Mouse (Mus musculus): ENCODE measurements at regions not wholly inside any gene's neighbourhood (a gene's known extent, or its start where the extent isn't known, plus 50 kb on each side); places are given as distances from the start of the nearest gene placed in this dataset.

DNA sequence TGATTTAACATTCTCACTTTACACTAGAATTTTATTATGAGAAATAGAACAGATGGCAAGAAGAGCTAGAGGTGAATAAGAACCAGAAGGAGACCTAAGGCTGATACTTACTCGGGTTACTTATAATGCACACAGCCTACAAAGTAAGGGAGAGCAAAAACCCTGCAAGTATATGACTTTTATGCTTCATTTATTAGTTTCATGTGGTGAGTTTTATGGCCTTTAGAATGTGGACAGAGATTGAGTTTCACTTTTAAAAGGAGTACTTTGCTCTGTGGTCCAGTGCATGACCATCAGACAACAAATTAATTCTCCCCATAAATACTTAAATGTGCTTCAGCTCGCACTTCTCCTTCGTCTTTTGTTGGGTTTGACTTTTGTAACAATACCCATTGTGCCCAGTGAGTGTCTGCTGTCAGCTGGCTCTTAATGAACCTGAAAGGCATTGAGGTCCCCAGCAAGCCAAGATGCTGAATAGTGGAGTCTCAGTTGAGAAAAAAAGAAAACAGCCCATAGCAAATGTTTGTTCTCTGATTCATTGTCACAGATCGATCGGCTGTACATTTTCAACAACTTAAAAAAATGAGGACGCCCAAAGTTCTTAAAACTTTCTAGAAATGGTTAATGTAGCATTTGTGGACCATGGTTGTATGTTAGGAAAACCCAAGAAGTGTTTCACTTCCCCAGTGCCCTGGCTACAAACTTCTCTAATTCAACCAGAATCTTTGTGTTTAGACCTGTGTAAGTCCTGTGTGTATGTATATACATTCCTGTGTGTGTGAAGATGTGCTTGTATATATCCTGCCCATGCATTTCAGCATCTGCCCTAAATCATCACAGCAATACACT is 194.5 kb downstream of the Gm5426 start:
- WGBS = 48% methylated on average over 6 of the region's 6 CpGs

DNA sequence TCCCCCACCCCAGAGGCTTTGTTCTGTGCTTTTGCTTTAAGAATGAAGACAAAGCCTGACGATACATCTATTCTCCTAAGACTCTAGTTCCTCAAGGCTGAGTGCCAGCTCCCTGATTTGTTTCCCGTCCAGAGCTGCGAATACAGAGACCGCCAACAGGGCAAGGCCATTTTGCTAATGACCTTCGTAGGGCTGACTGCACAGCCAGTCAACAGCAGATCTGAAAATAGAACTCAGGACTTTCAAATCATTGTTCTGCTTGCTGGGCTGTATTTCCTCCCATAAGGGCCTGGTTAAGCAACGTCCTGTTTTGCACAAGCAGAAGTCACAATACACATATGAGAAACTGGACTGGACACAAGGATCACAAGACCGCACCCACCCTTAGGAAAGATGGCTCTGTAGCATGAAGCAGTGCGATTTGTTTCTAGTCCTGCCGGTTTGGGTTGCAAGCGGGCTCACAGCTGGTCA is 196.4 kb downstream of the Gm5426 start:
- H3K36me3 ChIP-seq (ENCODE audit: control insufficient read depth, insufficient read depth) = no peaks in the 10 kb centered on the region
- no peaks in the 10 kb centered on the region for H3K27me3 ChIP-seq (replicated peaks; ENCODE audit: control insufficient read depth, insufficient read depth, low read length)
- no peaks in the 10 kb centered on the region for H3K9me3 ChIP-seq (ENCODE audit: control insufficient read depth, low read length)
- no peak overlapping the region for H3K4me3 ChIP-seq (replicated peaks; ENCODE audit: low read length)
- ATAC-seq = no peak
- H3K4me1 ChIP-seq (replicated peaks; ENCODE audit: control insufficient read depth, insufficient read depth, low read length) = peaks cover 12% of the 10 kb centered on the region; the same call in 1 of the 2 replicates
- WGBS = 53% methylated on average over 10 of the region's 10 CpGs
- no peak overlapping the region for H3K9ac ChIP-seq (replicated peaks; ENCODE audit: low read depth, low read length)
- H3K27ac ChIP-seq (ENCODE audit: low read length) = no peak overlapping the region
- H3K4me2 ChIP-seq (ENCODE audit: low read length) = no peak overlapping the region

More for the DNA sequence above, 194.5 kb downstream of the Gm5426 start:
- Histone ChIP-seq H3K27me3 (replicated peaks; ENCODE audit: control insufficient read depth, insufficient read depth, low read length) (no peaks in the 10 kb centered on the region), H3K4me2 (ENCODE audit: low read length) (no peak overlapping the region), H3K4me1 (replicated peaks; ENCODE audit: control insufficient read depth, insufficient read depth, low read length) (0 out of 2 replicates have a peak, but pooled peaks cover 7% of the 10 kb centered on the region), H3K9me3 (ENCODE audit: control insufficient read depth, low read length) (no peaks in the 10 kb centered on the region), H3K27ac (ENCODE audit: low read length) (no peak overlapping the region), H3K9ac (replicated peaks; ENCODE audit: low read depth, low read length) (no peak overlapping the region), H3K4me3 (replicated peaks; ENCODE audit: low read length) (no peak overlapping the region), H3K36me3 (ENCODE audit: control insufficient read depth, insufficient read depth) (no peaks in the 10 kb centered on the region)
- ATAC-seq = no peak

DNA sequence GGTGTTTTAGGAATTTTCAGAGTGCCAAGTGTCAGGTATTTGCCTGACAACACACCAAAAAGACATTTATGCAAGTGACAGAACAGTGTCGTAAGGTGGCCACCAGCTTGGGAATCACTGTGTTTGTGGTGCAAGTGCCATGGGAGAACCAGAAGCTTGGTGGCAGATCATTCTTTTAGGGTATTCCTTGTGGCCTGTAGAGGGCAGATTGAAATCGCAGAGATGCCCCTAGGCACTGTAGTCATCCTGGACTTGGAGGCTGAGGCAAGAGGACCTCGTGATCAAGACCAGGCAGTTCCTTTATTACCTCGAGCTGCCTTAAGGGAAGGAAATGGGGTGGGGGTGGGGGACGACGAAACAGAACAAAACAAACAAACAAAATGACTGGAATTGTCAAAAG is 196.8 kb downstream of the Gm5426 start:
- no peak overlapping the region for H3K27ac ChIP-seq (ENCODE audit: low read length)
- no peak overlapping the region for H3K4me3 ChIP-seq (replicated peaks; ENCODE audit: low read length)
- H3K4me2 ChIP-seq (ENCODE audit: low read length) = no peak overlapping the region
- no peaks in the 10 kb centered on the region for H3K9me3 ChIP-seq (ENCODE audit: control insufficient read depth, low read length)
- no peak for ATAC-seq
- no peak overlapping the region for H3K9ac ChIP-seq (replicated peaks; ENCODE audit: low read depth, low read length)
- 82% methylated on average over 6 of the region's 6 CpGs for WGBS
- H3K4me1 ChIP-seq (replicated peaks; ENCODE audit: control insufficient read depth, insufficient read depth, low read length) = peaks cover 12% of the 10 kb centered on the region; the same call in 1 of the 2 replicates
- no peaks in the 10 kb centered on the region for H3K36me3 ChIP-seq (ENCODE audit: control insufficient read depth, insufficient read depth)
- no peaks in the 10 kb centered on the region for H3K27me3 ChIP-seq (replicated peaks; ENCODE audit: control insufficient read depth, insufficient read depth, low read length)

DNA sequence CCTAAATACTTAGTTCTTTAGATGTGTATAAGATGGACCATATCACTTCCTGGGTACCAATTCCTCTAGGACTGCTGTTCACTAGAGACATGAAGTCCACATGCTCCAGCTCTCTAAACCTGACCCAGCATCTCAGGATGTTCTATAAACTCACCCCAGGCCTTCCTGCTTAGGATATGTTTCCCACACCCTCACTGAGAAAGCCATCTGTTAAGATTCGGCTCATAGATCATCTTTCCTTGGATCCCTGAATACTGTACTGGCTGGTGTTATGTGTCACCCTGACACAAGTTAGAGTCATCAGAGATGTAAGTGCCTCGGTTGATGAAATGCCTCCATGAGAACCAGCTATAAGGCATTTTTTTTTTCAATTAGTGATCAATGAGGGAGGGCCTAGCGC is 199.9 kb downstream of the Gm5426 start:
- H3K27me3 ChIP-seq (replicated peaks; ENCODE audit: control insufficient read depth, insufficient read depth, low read length) = no peaks in the 10 kb centered on the region
- no peak overlapping the region for H3K27ac ChIP-seq (ENCODE audit: low read length)
- WGBS = 91% methylated on average over 3 of the region's 3 CpGs
- ATAC-seq = no peak
- no peaks in the 10 kb centered on the region for H3K36me3 ChIP-seq (ENCODE audit: control insufficient read depth, insufficient read depth)
- H3K4me2 ChIP-seq (ENCODE audit: low read length) = no peak overlapping the region
- H3K4me3 ChIP-seq (replicated peaks; ENCODE audit: low read length) = no peak overlapping the region
- peaks cover 12% of the 10 kb centered on the region; the same call in 1 of the 2 replicates for H3K4me1 ChIP-seq (replicated peaks; ENCODE audit: control insufficient read depth, insufficient read depth, low read length)
- no peak overlapping the region for H3K9ac ChIP-seq (replicated peaks; ENCODE audit: low read depth, low read length)
- H3K9me3 ChIP-seq (ENCODE audit: control insufficient read depth, low read length) = no peaks in the 10 kb centered on the region

DNA sequence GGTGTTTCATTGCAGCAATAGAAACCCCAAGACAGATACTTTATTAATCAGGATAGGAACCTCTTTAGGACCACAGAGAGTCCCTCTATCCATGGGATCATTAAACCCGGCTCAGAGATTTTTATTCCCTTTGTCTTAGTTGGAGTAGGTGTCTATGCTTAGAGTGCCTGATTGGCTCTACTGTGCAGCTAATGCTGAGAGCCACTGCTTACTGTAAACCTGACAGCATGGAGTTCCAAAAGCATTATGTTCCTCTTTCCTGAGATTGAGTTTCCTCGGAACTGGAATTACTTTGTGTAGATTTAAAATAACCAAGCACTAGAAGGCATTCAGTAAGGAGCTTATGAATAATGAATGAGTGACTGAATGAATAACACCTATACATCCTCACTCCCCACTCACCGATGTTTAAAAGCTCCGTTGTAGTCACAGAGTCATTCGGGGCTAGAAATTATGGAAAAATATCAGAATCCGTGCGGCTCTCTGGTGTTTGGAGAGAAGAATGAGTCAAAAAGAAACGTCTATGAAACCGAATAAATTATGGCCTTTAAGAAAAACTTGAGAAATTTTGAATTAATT is 200.8 kb downstream of the Gm5426 start:
- no peak overlapping the region for H3K27ac ChIP-seq (ENCODE audit: low read length)
- H3K9me3 ChIP-seq (ENCODE audit: control insufficient read depth, low read length) = no peaks in the 10 kb centered on the region
- no peak overlapping the region for H3K9ac ChIP-seq (replicated peaks; ENCODE audit: low read depth, low read length)
- H3K27me3 ChIP-seq (replicated peaks; ENCODE audit: control insufficient read depth, insufficient read depth, low read length) = no peaks in the 10 kb centered on the region
- 0 out of 2 replicates have a peak, but pooled peaks have one; percentile 49 for ATAC-seq
- H3K4me1 ChIP-seq (replicated peaks; ENCODE audit: control insufficient read depth, insufficient read depth, low read length) = peaks cover 12% of the 10 kb centered on the region; the same call in 1 of the 2 replicates
- no peak overlapping the region for H3K4me3 ChIP-seq (replicated peaks; ENCODE audit: low read length)
- H3K4me2 ChIP-seq (ENCODE audit: low read length) = no peak overlapping the region
- H3K36me3 ChIP-seq (ENCODE audit: control insufficient read depth, insufficient read depth) = no peaks in the 10 kb centered on the region
- 24% methylated on average over 9 of the region's 9 CpGs for WGBS

DNA sequence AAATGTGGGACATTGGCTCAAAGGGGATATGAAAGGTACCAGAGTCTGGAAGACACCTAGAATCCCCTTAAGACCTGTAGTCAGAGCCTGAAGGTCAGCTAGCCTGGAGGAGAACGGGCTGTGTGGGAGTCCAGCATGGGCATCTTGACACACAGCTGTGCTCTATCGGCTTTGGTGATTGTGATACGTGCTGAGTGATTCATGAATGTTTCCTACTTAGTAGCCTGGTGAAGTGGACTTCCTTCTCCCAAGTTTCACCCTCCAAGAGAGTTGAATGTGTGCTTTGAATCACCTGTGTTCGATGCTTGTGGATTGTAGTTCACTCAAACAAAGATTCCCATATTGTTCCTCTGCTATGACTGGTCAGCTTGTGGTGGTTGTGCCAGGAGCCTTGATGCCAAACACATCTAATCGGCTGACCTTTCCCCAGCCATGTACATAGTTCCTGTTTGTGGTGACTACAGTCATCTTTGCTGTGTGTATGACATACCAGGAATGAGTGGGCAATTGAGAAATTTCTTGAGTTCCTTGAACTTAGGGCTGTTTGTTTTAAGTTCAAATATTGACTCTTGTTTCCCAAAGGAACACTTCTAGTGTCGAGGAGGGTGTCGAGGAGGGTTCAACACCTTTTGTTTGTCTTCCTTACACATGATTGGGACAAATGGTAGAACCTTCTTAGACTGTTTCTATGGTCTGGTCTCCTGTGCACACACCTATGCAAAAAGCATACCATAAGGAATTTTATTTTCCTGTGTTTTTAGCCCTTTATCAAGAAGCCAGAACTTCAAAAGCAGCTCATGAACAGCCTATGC is 201.6 kb downstream of the Gm5426 start:
- H3K9me3 ChIP-seq (ENCODE audit: control insufficient read depth, low read length) = no peaks in the 10 kb centered on the region
- H3K27ac ChIP-seq (ENCODE audit: low read length) = no peak overlapping the region
- no peak overlapping the region for H3K4me2 ChIP-seq (ENCODE audit: low read length)
- H3K4me3 ChIP-seq (replicated peaks; ENCODE audit: low read length) = no peak overlapping the region
- H3K4me1 ChIP-seq (replicated peaks; ENCODE audit: control insufficient read depth, insufficient read depth, low read length) = peaks cover 7% of the 10 kb centered on the region; the same call in 1 of the 2 replicates
- WGBS = 85% methylated on average over 7 of the region's 7 CpGs
- H3K27me3 ChIP-seq (replicated peaks; ENCODE audit: control insufficient read depth, insufficient read depth, low read length) = no peaks in the 10 kb centered on the region
- no peak overlapping the region for H3K9ac ChIP-seq (replicated peaks; ENCODE audit: low read depth, low read length)
- H3K36me3 ChIP-seq (ENCODE audit: control insufficient read depth, insufficient read depth) = no peaks in the 10 kb centered on the region
- ATAC-seq = no peak

DNA sequence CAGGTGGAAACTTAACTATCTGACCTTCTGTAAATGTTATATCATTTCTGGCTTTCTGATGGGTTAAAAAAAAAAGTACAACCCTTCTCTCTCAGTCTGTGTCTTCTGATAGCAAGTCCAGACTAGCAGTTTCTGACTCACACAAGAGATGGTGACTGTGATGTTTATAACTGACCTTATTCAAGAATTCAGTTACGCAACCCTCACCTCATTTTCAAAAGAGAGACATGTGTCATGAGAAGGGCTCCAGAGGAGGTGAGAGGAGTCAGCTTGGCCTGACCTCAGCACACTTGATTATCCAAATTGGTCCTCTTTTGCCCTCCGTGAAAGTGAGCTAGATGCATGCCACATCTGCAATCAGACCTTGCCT is 202.2 kb downstream of the Gm5426 start:
- 87% methylated on average over 2 of the region's 2 CpGs for WGBS
- ATAC-seq = no peak
- H3K9me3 ChIP-seq (ENCODE audit: control insufficient read depth, low read length) = no peaks in the 10 kb centered on the region
- H3K4me1 ChIP-seq (replicated peaks; ENCODE audit: control insufficient read depth, insufficient read depth, low read length) = peaks cover 7% of the 10 kb centered on the region; the same call in 1 of the 2 replicates
- H3K4me3 ChIP-seq (replicated peaks; ENCODE audit: low read length) = no peak overlapping the region
- no peak overlapping the region for H3K9ac ChIP-seq (replicated peaks; ENCODE audit: low read depth, low read length)
- H3K27me3 ChIP-seq (replicated peaks; ENCODE audit: control insufficient read depth, insufficient read depth, low read length) = no peaks in the 10 kb centered on the region
- H3K4me2 ChIP-seq (ENCODE audit: low read length) = no peak overlapping the region
- H3K36me3 ChIP-seq (ENCODE audit: control insufficient read depth, insufficient read depth) = no peaks in the 10 kb centered on the region
- H3K27ac ChIP-seq (ENCODE audit: low read length) = no peak overlapping the region

DNA sequence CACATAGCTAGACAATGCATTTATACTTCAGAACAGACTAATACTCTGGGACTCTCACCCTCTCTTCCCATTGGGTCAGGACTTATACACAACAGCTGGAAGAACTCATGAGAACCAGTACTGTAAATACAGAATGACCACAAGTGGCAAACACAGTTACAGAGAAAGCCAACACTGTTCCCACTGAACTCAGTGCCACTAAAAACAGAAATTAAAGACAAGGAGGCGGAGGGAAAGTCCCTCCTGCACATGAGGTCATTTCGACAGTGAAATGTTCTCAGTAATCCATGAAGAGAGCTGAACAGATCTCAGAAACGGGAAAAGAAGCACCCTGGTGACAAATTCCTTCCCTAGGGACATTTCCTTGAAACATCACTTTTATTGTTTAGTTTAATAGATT is 206.1 kb downstream of the Gm5426 start:
- no peak overlapping the region for H3K4me3 ChIP-seq (replicated peaks; ENCODE audit: low read length)
- H3K27me3 ChIP-seq (replicated peaks; ENCODE audit: control insufficient read depth, insufficient read depth, low read length) = no peaks in the 10 kb centered on the region
- no peak overlapping the region for H3K27ac ChIP-seq (ENCODE audit: low read length)
- WGBS = 75% methylated on average over 3 of the region's 3 CpGs
- no peaks in the 10 kb centered on the region for H3K36me3 ChIP-seq (ENCODE audit: control insufficient read depth, insufficient read depth)
- no peak overlapping the region for H3K9ac ChIP-seq (replicated peaks; ENCODE audit: low read depth, low read length)
- H3K9me3 ChIP-seq (ENCODE audit: control insufficient read depth, low read length) = no peaks in the 10 kb centered on the region
- no peak for ATAC-seq
- H3K4me2 ChIP-seq (ENCODE audit: low read length) = no peak overlapping the region
- no peaks in the 10 kb centered on the region for H3K4me1 ChIP-seq (replicated peaks; ENCODE audit: control insufficient read depth, insufficient read depth, low read length)

DNA sequence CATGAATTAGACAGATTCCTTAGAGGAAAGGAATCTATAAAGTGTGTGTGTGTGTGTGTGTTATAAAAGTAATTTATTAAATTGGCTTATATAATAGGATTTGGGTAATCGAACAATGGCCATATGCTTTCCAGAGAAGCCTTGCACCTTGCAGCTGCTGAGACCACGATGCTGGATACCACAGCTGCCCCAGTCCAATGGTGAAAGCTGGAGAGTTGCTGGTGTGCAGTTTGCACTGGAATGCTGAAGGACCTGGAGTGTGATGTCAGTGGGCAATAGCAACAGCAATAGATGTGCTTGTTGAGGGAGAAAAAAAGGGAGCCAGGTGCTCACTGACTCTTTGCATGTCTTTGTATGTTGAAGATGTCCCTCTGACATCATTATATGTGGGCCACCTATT is 207.3 kb downstream of the Gm5426 start:
- H3K27ac ChIP-seq (ENCODE audit: low read length) = no peak overlapping the region
- no peaks in the 10 kb centered on the region for H3K36me3 ChIP-seq (ENCODE audit: control insufficient read depth, insufficient read depth)
- H3K4me1 ChIP-seq (replicated peaks; ENCODE audit: control insufficient read depth, insufficient read depth, low read length) = no peaks in the 10 kb centered on the region
- H3K27me3 ChIP-seq (replicated peaks; ENCODE audit: control insufficient read depth, insufficient read depth, low read length) = no peaks in the 10 kb centered on the region
- 89% methylated on average over 2 of the region's 2 CpGs for WGBS
- no peak overlapping the region for H3K4me2 ChIP-seq (ENCODE audit: low read length)
- H3K4me3 ChIP-seq (replicated peaks; ENCODE audit: low read length) = no peak overlapping the region
- ATAC-seq = no peak
- H3K9me3 ChIP-seq (ENCODE audit: control insufficient read depth, low read length) = no peaks in the 10 kb centered on the region
- no peak overlapping the region for H3K9ac ChIP-seq (replicated peaks; ENCODE audit: low read depth, low read length)
